Mouse (Mus musculus): ENCODE results near the gene Zdhhc13. TPM values are rescaled to one million over a fixed set of nuclear protein-coding genes. Genes with fewer than 3 reads are reported as not detected.

The Zdhhc13 gene
- polyA plus RNA-seq, 1 experiment, result 11.2 TPM

GRCm38 (mm10) chr7:48836949-48837348, 48.1 kb downstream of the Zdhhc13 start:
- H3K4me1 ChIP-seq (ENCODE audit: control insufficient read depth, insufficient read depth, low read length), result no peaks in the 10 kb centered on the region
- no peak for DNase-seq
- no peak for TF ChIP-seq CTCF (IDR thresholded peaks at IDR 0.05; ENCODE audit: insufficient read depth, low read length)
- 42% methylated on average over 6 of the region's 6 CpGs for WGBS
- no peak overlapping the region for H3K4me3 ChIP-seq (replicated peaks; ENCODE audit: extremely low read depth, low read depth, low read length)

DNA sequence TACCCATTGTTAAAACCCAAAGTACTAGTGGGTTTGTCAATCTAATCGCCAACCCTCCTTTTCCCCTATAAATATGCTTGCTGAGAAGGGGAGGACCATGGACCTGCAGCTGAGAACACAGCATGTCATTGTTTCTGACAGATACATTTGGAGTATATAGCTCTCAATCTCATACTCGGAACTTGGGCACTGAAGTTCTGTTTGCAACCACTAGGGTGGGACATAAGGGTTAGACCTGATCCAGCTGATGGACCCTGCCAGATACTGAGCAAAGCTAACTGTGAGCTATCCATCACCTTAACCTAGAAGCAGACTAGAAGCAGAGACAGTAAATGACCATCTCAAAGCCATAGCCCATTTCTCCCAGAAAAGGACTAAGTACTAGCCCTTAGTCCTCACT, 49.6 kb downstream of the Zdhhc13 start:
- Histone ChIP-seq H3K4me3 (replicated peaks; ENCODE audit: extremely low read depth, low read depth, low read length) (no peak overlapping the region), H3K4me1 (ENCODE audit: control insufficient read depth, insufficient read depth, low read length) (no peaks in the 10 kb centered on the region)
- TF ChIP-seq POLR2A (IDR thresholded peaks at IDR 0.05; ENCODE audit: borderline replicate concordance, extremely low read depth, low read depth, low read length) (no peak), CTCF (IDR thresholded peaks at IDR 0.05; ENCODE audit: insufficient read depth, low read length) (no peak)
- WGBS, result 61% methylated on average over 2 of the region's 2 CpGs
- DNase-seq, result no peak

DNA sequence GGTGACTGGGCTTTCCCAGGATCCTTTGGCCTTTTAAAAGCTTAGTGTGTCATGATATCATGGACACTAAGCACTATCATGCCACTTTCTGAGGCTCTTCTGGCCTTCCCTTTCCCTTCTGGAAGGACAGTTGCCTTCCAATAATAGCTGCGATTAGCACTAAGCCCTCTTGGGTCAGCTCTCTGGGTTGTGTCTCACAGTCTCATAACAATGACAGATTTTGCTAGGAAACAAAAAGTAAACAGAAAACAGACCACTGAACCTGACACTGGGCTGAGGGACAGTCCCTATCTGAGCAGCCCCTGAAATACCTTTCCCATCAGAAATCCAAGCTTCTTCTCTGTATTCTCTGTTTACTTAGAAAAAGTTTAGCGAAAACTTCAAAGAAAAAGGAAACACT, 51.7 kb downstream of the Zdhhc13 start:
- no peak for TF ChIP-seq POLR2A (IDR thresholded peaks at IDR 0.05; ENCODE audit: borderline replicate concordance, extremely low read depth, low read depth, low read length)
- TF ChIP-seq CTCF (IDR thresholded peaks at IDR 0.05; ENCODE audit: insufficient read depth, low read length), result no peak
- Histone ChIP-seq H3K4me1 (ENCODE audit: control insufficient read depth, insufficient read depth, low read length) (no peaks in the 10 kb centered on the region), H3K4me3 (replicated peaks; ENCODE audit: extremely low read depth, low read depth, low read length) (no peak overlapping the region)
- no peak for DNase-seq
- 41% methylated on average over 2 of the region's 2 CpGs for WGBS

DNA sequence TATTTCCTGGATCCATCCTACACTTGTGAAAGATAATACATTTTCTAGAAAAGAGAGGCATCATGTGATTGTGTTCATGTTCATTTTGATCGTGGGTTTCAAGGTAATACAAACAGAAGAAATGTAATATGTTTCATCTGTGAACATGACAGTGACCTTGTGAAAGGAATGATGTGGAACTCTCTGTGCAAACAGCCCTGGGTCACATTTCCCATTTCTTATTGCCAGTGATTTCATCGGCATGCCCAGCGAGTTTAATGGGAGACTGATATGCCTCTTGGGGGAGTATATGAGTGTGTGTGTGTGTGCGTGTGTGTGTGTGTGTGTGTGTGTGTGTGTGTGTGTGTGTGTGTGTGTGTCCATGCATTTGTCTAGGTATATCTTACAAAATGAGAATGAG, 52.7 kb downstream of the Zdhhc13 start:
- 69% methylated on average over 4 of the region's 4 CpGs for WGBS
- H3K4me1 ChIP-seq (ENCODE audit: control insufficient read depth, insufficient read depth, low read length), result no peaks in the 10 kb centered on the region
- DNase-seq, result no peak
- no peak overlapping the region for H3K4me3 ChIP-seq (replicated peaks; ENCODE audit: extremely low read depth, low read depth, low read length)
- TF ChIP-seq CTCF (IDR thresholded peaks at IDR 0.05; ENCODE audit: insufficient read depth, low read length) (no peak), POLR2A (IDR thresholded peaks at IDR 0.05; ENCODE audit: borderline replicate concordance, extremely low read depth, low read depth, low read length) (no peak)

DNA sequence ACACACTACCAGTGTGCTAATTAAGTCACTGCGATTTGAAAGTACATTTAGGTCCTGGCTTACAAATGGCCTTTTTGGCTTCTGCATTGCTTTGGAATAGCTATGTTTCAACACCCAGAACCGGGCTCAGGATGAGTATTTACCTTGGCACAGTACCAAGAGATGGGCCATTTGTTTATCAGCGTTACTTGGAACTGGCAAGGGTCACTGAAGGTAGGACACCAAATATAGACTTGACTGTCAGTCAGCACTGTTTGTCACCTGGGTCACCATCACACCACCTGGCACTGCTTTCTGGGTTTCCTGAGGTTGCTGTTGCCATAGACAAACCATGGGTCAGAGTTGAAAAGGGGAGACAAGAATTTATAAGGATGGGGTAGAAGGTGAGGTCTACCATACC, 53.5 kb downstream of the Zdhhc13 start:
- TF ChIP-seq CTCF (IDR thresholded peaks at IDR 0.05; ENCODE audit: insufficient read depth, low read length) (no peak), POLR2A (IDR thresholded peaks at IDR 0.05; ENCODE audit: borderline replicate concordance, extremely low read depth, low read depth, low read length) (no peak)
- no peak overlapping the region for H3K4me3 ChIP-seq (replicated peaks; ENCODE audit: extremely low read depth, low read depth, low read length)
- no peak for DNase-seq

GRCm38 (mm10) chr7:48843541-48843940, 54.7 kb downstream of the Zdhhc13 start:
- Histone ChIP-seq H3K4me1 (ENCODE audit: control insufficient read depth, insufficient read depth, low read length) (no peaks in the 10 kb centered on the region), H3K4me3 (replicated peaks; ENCODE audit: extremely low read depth, low read depth, low read length) (no peak overlapping the region)
- no peak for DNase-seq
- 82% methylated on average over 5 of the region's 5 CpGs for WGBS
- TF ChIP-seq POLR2A (IDR thresholded peaks at IDR 0.05; ENCODE audit: borderline replicate concordance, extremely low read depth, low read depth, low read length) (no peak), CTCF (IDR thresholded peaks at IDR 0.05; ENCODE audit: insufficient read depth, low read length) (no peak)

More for the DNA sequence above, 53.5 kb downstream of the Zdhhc13 start:
- no peaks in the 10 kb centered on the region for H3K4me1 ChIP-seq (ENCODE audit: control insufficient read depth, insufficient read depth, low read length)
- 50% methylated on average over 3 of the region's 3 CpGs for WGBS

DNA sequence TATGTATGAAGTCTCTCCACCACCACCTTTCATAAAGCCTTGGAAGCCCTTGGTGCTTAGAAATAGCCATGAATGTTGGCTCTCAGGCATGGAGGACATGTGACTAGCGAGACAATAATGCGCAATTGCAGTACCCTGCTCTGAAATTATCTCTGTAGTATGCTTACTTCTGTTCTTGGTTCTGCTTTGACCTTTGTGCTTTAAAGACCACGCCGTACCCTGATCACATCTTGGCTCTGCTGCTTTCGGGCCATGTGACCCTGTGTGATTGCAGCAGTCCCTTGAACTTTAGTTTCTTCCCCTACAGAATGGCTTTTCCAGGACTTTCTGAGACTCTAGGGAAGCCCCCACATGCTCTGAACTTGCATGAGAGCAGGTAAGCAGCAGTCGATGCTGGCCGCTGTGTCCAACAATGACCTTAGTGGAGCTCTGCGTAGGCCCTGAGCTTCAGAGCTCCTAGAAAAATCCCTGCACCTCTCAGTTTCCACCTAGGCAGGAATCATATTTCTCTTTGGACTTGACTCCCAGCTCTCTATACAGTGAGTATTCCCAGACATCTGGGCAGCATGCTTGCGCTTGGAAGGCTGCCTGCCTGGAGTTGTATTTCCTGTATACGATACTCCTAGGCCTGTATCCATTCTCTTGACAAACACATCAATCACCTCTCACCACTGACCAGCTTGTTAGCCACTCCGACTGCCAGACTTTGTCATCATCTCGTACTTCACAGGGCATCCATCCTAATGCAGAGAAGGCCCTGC, 56.6 kb downstream of the Zdhhc13 start:
- DNase-seq, result no peak
- TF ChIP-seq CTCF (IDR thresholded peaks at IDR 0.05; ENCODE audit: insufficient read depth, low read length) (no peak), POLR2A (IDR thresholded peaks at IDR 0.05; ENCODE audit: borderline replicate concordance, extremely low read depth, low read depth, low read length) (no peak)
- H3K4me1 ChIP-seq (ENCODE audit: control insufficient read depth, insufficient read depth, low read length), result no peaks in the 10 kb centered on the region
- 73% methylated on average over 12 of the region's 12 CpGs for WGBS
- H3K4me3 ChIP-seq (replicated peaks; ENCODE audit: extremely low read depth, low read depth, low read length), result no peak overlapping the region

DNA sequence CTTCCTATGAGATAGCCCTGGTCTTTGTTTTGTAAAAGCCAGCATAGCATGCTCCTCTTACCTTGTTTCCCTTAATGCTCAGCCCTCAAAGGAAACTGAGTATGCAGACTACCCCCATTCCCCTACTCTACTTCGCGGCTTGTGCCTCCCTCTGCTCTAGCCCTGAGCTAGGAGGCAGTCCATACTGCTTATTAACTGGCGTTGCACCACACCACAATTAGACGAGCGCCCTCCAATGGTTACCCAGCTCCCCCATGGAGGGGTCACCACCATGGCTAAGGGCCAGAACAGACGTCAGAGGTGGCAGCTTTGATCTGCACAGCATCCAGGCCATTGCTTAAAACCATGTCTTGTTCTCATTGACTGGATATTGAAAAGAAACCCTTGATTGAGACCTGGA, 58.0 kb downstream of the Zdhhc13 start:
- Histone ChIP-seq H3K4me3 (replicated peaks; ENCODE audit: extremely low read depth, low read depth, low read length) (no peak overlapping the region), H3K4me1 (ENCODE audit: control insufficient read depth, insufficient read depth, low read length) (no peaks in the 10 kb centered on the region)
- no peak for TF ChIP-seq CTCF (IDR thresholded peaks at IDR 0.05; ENCODE audit: insufficient read depth, low read length)
- no peak for TF ChIP-seq POLR2A (IDR thresholded peaks at IDR 0.05; ENCODE audit: borderline replicate concordance, extremely low read depth, low read depth, low read length)
- 66% methylated on average over 6 of the region's 6 CpGs for WGBS
- no peak for DNase-seq

GRCm38 (mm10) chr7:48847820-48848650, 59.2 kb downstream of the Zdhhc13 start, which contains the start of gene Csrp3:
TSS of gene Csrp3 (minus strand) at chr7:48848033.
- DNase-seq, result no peak
- H3K4me1 ChIP-seq (ENCODE audit: control insufficient read depth, insufficient read depth, low read length), result no peaks in the 10 kb centered on the region
- no peak within 1 kb of the TSS for H3K4me3 ChIP-seq (replicated peaks; ENCODE audit: extremely low read depth, low read depth, low read length)
- TF ChIP-seq CTCF (IDR thresholded peaks at IDR 0.05; ENCODE audit: insufficient read depth, low read length), result no peak
- TF ChIP-seq POLR2A (IDR thresholded peaks at IDR 0.05; ENCODE audit: borderline replicate concordance, extremely low read depth, low read depth, low read length), result no peak
- 61% methylated on average over 11 of the region's 11 CpGs for WGBS
